Mouse (Mus musculus) CH12.LX (cell line): ENCODE measurements around the gene Pex11b. TPM values are rescaled to one million over a fixed set of nuclear protein-coding genes. Genes with fewer than 3 reads are reported as not detected.

ENCODE experiments used
- DNase-seq: peaks from one replicate; pipeline ENCODE4 v3.0.0-alpha.2; 2013; ENCODE audit errors: extremely low read depth
- H3K27ac ChIP-seq: 2 replicates; pipeline ENCODE4 v1.5.1; 2012; ENCODE audit warnings: low read depth, mild to moderate bottlenecking, control low read depth, moderate library complexity; ENCODE audit not compliant: insufficient read depth
- H3K27me3 ChIP-seq: replicated peaks from 2 replicates; pipeline ENCODE3; 2012; ENCODE audit warnings: inconsistent platforms
- H3K36me3 ChIP-seq, 2 experiments: replicated peaks in 1 of 2; 2 replicates each; pipeline versions ENCODE3 to v1.6.1; 2012; ENCODE audit warnings: inconsistent platforms in 1 of 2, low read length in 1 of 2, mild to moderate bottlenecking in 1 of 2, mixed read lengths in 1 of 2, moderate library complexity in 1 of 2; ENCODE audit not compliant: control insufficient read depth in 1 of 2, insufficient read depth in 1 of 2
- H3K4me1 ChIP-seq, 2 experiments: 2 replicates each; pipeline ENCODE4 v1.6.1; 2012; ENCODE audit warnings: inconsistent platforms in 1 of 2, moderate library complexity in 1 of 2; ENCODE audit not compliant: insufficient read depth in 2 of 2, control insufficient read depth in 1 of 2
- H3K4me2 ChIP-seq: 2 replicates; pipeline ENCODE4 v1.6.1; 2012; ENCODE audit warnings: low read depth, mild to moderate bottlenecking, control low read depth; ENCODE audit not compliant: poor library complexity, insufficient read depth, severe bottlenecking
- H3K4me3 ChIP-seq, 3 experiments: fragments of 150-350 bp in 1 of 3; sonication (generic) in 1 of 3; replicated peaks in 1 of 3; 2 replicates each; pipeline versions ENCODE3 to v1.5.1; 2011 to 2012; ENCODE audit warnings: low read depth in 2 of 3, low read length in 2 of 3, mild to moderate bottlenecking in 2 of 3, moderate library complexity in 2 of 3, control low read depth in 1 of 3, improper control_type of control experiment in 1 of 3, inconsistent platforms in 1 of 3, mixed read lengths in 1 of 3; ENCODE audit not compliant: poor library complexity in 1 of 3
- H3K79me2 ChIP-seq: replicated peaks from 2 replicates; pipeline ENCODE4 v1.6.1; 2012; ENCODE audit warnings: mild to moderate bottlenecking, moderate library complexity; ENCODE audit not compliant: control insufficient read depth, poor library complexity, insufficient read depth, severe bottlenecking; ENCODE audit errors: extremely low read depth
- H3K9ac ChIP-seq: 2 replicates; pipeline ENCODE4 v1.6.1; 2012; ENCODE audit warnings: low read depth, mild to moderate bottlenecking, control low read depth, moderate library complexity; ENCODE audit not compliant: insufficient read depth
- H3K9me3 ChIP-seq: replicated peaks from 2 replicates; pipeline ENCODE3; 2012; ENCODE audit warnings: low read length, inconsistent platforms, mixed read lengths
- BHLHE40 ChIP-seq: IDR thresholded peaks from 2 replicates; pipeline ENCODE4 v1.6.1; 2011; ENCODE audit warnings: mild to moderate bottlenecking, low read depth, low read length, improper control_type of control experiment
- CHD1 ChIP-seq: IDR thresholded peaks from 2 replicates; pipeline ENCODE4 v1.6.1; 2012; ENCODE audit warnings: low read depth, low read length, improper control_type of control experiment, inconsistent platforms
- CHD2 ChIP-seq: IDR thresholded peaks from 2 replicates; pipeline ENCODE4 v1.6.1; 2011; ENCODE audit warnings: low read length, improper control_type of control experiment
- CTCF ChIP-seq, 2 experiments: IDR thresholded peaks in 1 of 2; conservative IDR thresholded peaks in 1 of 2; 2 replicates each; pipeline ENCODE4 v1.5.1; 2011 to 2012; ENCODE audit warnings: low read depth in 2 of 2, low read length in 2 of 2, improper control_type of control experiment in 1 of 2, inconsistent platforms in 1 of 2, mild to moderate bottlenecking in 1 of 2, moderate library complexity in 1 of 2
- E2F4 ChIP-seq: IDR thresholded peaks from 2 replicates; pipeline ENCODE4 v1.6.1; 2011; ENCODE audit warnings: low read depth, low read length, improper control_type of control experiment; ENCODE audit not compliant: insufficient replicate concordance
- ELF1 ChIP-seq: IDR thresholded peaks from 2 replicates; pipeline ENCODE4 v1.6.1; 2014; ENCODE audit warnings: low read depth, mild to moderate bottlenecking, inconsistent platforms, low read length, improper control_type of control experiment
- EP300 ChIP-seq: IDR thresholded peaks from 2 replicates; pipeline ENCODE4 v1.6.1; 2011; ENCODE audit warnings: low read length, improper control_type of control experiment
- ETS1 ChIP-seq: conservative IDR thresholded peaks from 2 replicates; pipeline ENCODE4 v1.6.1; 2012; ENCODE audit warnings: low read depth, mild to moderate bottlenecking, inconsistent platforms, low read length, improper control_type of control experiment, moderate library complexity
- GABPA ChIP-seq: IDR thresholded peaks from 2 replicates; pipeline ENCODE4 v1.6.1; 2012; ENCODE audit warnings: low read depth, low read length, improper control_type of control experiment, inconsistent platforms; ENCODE audit not compliant: insufficient replicate concordance
- HCFC1 ChIP-seq: IDR thresholded peaks from 2 replicates; pipeline ENCODE4 v1.6.1; 2012; ENCODE audit warnings: low read depth, mild to moderate bottlenecking, inconsistent platforms, low read length, improper control_type of control experiment
- IRF4 ChIP-seq: IDR thresholded peaks from 2 replicates; pipeline ENCODE4 v1.6.1; 2014; ENCODE audit warnings: low read depth, mild to moderate bottlenecking, inconsistent platforms, low read length, improper control_type of control experiment
- JUN ChIP-seq: IDR thresholded peaks from 2 replicates; pipeline ENCODE4 v1.6.1; 2011; ENCODE audit warnings: low read depth, mild to moderate bottlenecking, low read length, improper control_type of control experiment, moderate library complexity; ENCODE audit not compliant: insufficient read depth
- JUND ChIP-seq: conservative IDR thresholded peaks from 2 replicates; pipeline ENCODE4 v1.6.1; 2011; ENCODE audit warnings: low read depth, low read length, improper control_type of control experiment
- KAT2A ChIP-seq: IDR thresholded peaks from 2 replicates; pipeline ENCODE4 v1.6.1; 2012; ENCODE audit warnings: low read length, improper control_type of control experiment, inconsistent platforms; ENCODE audit not compliant: insufficient replicate concordance
- MAFK ChIP-seq: IDR thresholded peaks from 2 replicates; pipeline ENCODE4 v1.6.1; 2011; ENCODE audit warnings: low read length, improper control_type of control experiment; ENCODE audit not compliant: insufficient replicate concordance
- MAX ChIP-seq: IDR thresholded peaks from 2 replicates; pipeline ENCODE4 v1.6.1; 2011; ENCODE audit warnings: low read length, improper control_type of control experiment
- MAZ ChIP-seq: IDR thresholded peaks from 2 replicates; pipeline ENCODE4 v1.6.1; 2012; ENCODE audit warnings: low read depth, mild to moderate bottlenecking, inconsistent platforms, low read length, improper control_type of control experiment, moderate library complexity
- MEF2A ChIP-seq: IDR thresholded peaks from 2 replicates; pipeline ENCODE4 v1.6.1; 2014; ENCODE audit warnings: low read depth, mild to moderate bottlenecking, inconsistent platforms, low read length, improper control_type of control experiment, borderline replicate concordance
- MXI1 ChIP-seq: IDR thresholded peaks from 2 replicates; pipeline ENCODE4 v1.6.1; 2011; ENCODE audit warnings: mild to moderate bottlenecking, low read depth, low read length, improper control_type of control experiment
- MYC ChIP-seq: IDR thresholded peaks from 2 replicates; pipeline ENCODE4 v1.6.1; 2011; ENCODE audit warnings: low read depth, mild to moderate bottlenecking, improper control_type of control experiment, low read length
- NELFE ChIP-seq: IDR thresholded peaks from 2 replicates; pipeline ENCODE4 v1.6.1; 2011; ENCODE audit warnings: low read depth, low read length, improper control_type of control experiment
- NRF1 ChIP-seq: IDR thresholded peaks from 2 replicates; pipeline ENCODE4 v1.6.1; 2014; ENCODE audit warnings: low read depth, mild to moderate bottlenecking, inconsistent platforms, low read length, improper control_type of control experiment, moderate library complexity
- PAX5 ChIP-seq: IDR thresholded peaks from 2 replicates; pipeline ENCODE4 v1.6.1; 2012; ENCODE audit warnings: low read length, inconsistent platforms, mixed read lengths
- POLR2A ChIP-seq: IDR thresholded peaks from 2 replicates; pipeline ENCODE4 v1.6.1; 2011; ENCODE audit warnings: low read depth, mild to moderate bottlenecking, improper control_type of control experiment, low read length
- POLR2AphosphoS2 ChIP-seq: IDR thresholded peaks from 2 replicates; pipeline ENCODE4 v1.6.1; 2011; ENCODE audit warnings: low read depth, low read length, improper control_type of control experiment
- RAD21 ChIP-seq: IDR thresholded peaks from 2 replicates; pipeline ENCODE4 v1.6.1; 2011; ENCODE audit warnings: low read depth, mild to moderate bottlenecking, low read length, improper control_type of control experiment, moderate library complexity
- RCOR1 ChIP-seq: conservative IDR thresholded peaks from 2 replicates; pipeline ENCODE4 v1.6.1; 2012; ENCODE audit warnings: low read depth, mild to moderate bottlenecking, inconsistent platforms, low read length, improper control_type of control experiment
- SIN3A ChIP-seq: IDR thresholded peaks from 2 replicates; pipeline ENCODE4 v1.6.1; 2012; ENCODE audit warnings: low read length, improper control_type of control experiment, inconsistent platforms
- SMC3 ChIP-seq: IDR thresholded peaks from 2 replicates; pipeline ENCODE4 v1.6.1; 2011; ENCODE audit warnings: low read depth, low read length, improper control_type of control experiment
- TBP ChIP-seq: conservative IDR thresholded peaks from 2 replicates; pipeline ENCODE4 v1.6.1; 2011; ENCODE audit warnings: low read depth, low read length, improper control_type of control experiment
- TCF12 ChIP-seq: IDR thresholded peaks from 2 replicates; pipeline ENCODE4 v1.6.1; 2014; ENCODE audit warnings: low read depth, mild to moderate bottlenecking, inconsistent platforms, low read length, improper control_type of control experiment
- UBTF ChIP-seq: IDR thresholded peaks from 2 replicates; pipeline ENCODE4 v1.6.1; 2012; ENCODE audit warnings: low read depth, mild to moderate bottlenecking, inconsistent platforms, low read length, improper control_type of control experiment, moderate library complexity
- USF1 ChIP-seq: IDR thresholded peaks from 2 replicates; pipeline ENCODE4 v1.6.1; 2014; ENCODE audit warnings: low read depth, mild to moderate bottlenecking, inconsistent platforms, low read length, improper control_type of control experiment
- USF2 ChIP-seq: conservative IDR thresholded peaks from 2 replicates; pipeline ENCODE4 v1.6.1; 2011; ENCODE audit warnings: low read depth, low read length, improper control_type of control experiment
- ZC3H11A ChIP-seq: IDR thresholded peaks from 2 replicates; pipeline ENCODE4 v1.6.1; 2012; ENCODE audit warnings: low read depth, mild to moderate bottlenecking, inconsistent platforms, low read length, improper control_type of control experiment
- ZKSCAN1 ChIP-seq: IDR thresholded peaks from 2 replicates; pipeline ENCODE4 v1.6.1; 2012; ENCODE audit warnings: low read depth, inconsistent platforms, low read length, improper control_type of control experiment, borderline replicate concordance
- ZMIZ1 ChIP-seq: IDR thresholded peaks from 2 replicates; pipeline ENCODE4 v1.6.1; 2012; ENCODE audit warnings: low read depth, mild to moderate bottlenecking, inconsistent platforms, low read length, improper control_type of control experiment
- ZNF384 ChIP-seq: IDR thresholded peaks from 2 replicates; pipeline ENCODE4 v1.6.1; 2012; ENCODE audit warnings: low read depth, low read length, improper control_type of control experiment, inconsistent platforms
- dilution Hi-C: fragments of 300-500 bp; cut with MboI; formaldehyde crosslinking; loops from 2 replicates; pipeline ENCODE4 v1.14.3; 2020; ENCODE audit warnings: low sequenced_read_pairs; ENCODE audit not compliant: extremely low pct_unique_long_range_greater_than_20kb, extremely low pct_ligation_motif_present
- in situ Hi-C: fragments of 300-500 bp; cut with MboI; formaldehyde crosslinking; loops from 3 replicates; pipeline ENCODE4 v1.14.3; 2019; ENCODE audit warnings: low sequenced_read_pairs, low pct_ligation_motif_present, low pct_unique_long_range_greater_than_20kb, mixed read lengths
- polyA plus RNA-seq: library from polyadenylated mRNA; unstranded; fragments of >175 nt; gene quantifications from 2 replicates; pipeline ENCODE4 v1.2.1, GENCODE M21; 2012; ENCODE audit warnings: low read depth; ENCODE audit not compliant: insufficient read length
- total RNA-seq, 2 experiments: library from RNA; depleted of rRNA; stranded (reverse); fragments of 300-350 nt in 1 of 2; fragments of >200 nt in 1 of 2; gene quantifications; 2 replicates each; pipeline ENCODE4 v1.2.3; 2012 to 2014

The Pex11b gene
- total and polyA plus RNA-seq, 3 experiments, result 23.4 to 33.1 (median 27.9) TPM

- Histone ChIP-seq H3K9me3 (no peaks in the 10 kb centered on the region), H3K79me2 (no peaks in the 10 kb centered on the region), H3K4me1 (peaks cover 30 to 58% of the 10 kb centered on the region in 2 experiments), H3K27ac (peak overlapping the region; percentile 66), H3K4me3 (no peak overlapping the region), H3K9ac (peak overlapping the region; percentile 37), H3K4me2 (peak overlapping the region; percentile 63), H3K36me3 (no peaks in the 10 kb centered on the region), H3K27me3 (peaks cover 12% of the 10 kb centered on the region)
- dilution Hi-C loops, result no loop called here
- DNase-seq, result no peak
- in situ Hi-C loops, result no loop called here
- TF ChIP-seq USF1, result peak; percentile 69
- TF ChIP-seq ZC3H11A, result no peak
- no peak for TF ChIP-seq ZNF384
- TF ChIP-seq CHD2, result peak; percentile 87
- 0 out of 2 replicates have a peak, but pooled peaks have one; percentile 30 for TF ChIP-seq MXI1
- TF ChIP-seq RCOR1, result 0 out of 2 replicates have a peak, but pooled peaks have one; percentile 43
- no peak; the same call in 1 of the 2 replicates for TF ChIP-seq NELFE
- no peak for TF ChIP-seq MAFK
- TF ChIP-seq ETS1, result peak; percentile 96
- TF ChIP-seq TCF12, result peak; percentile 98
- 0 out of 2 replicates have a peak, but pooled peaks have one; percentile 47 for TF ChIP-seq MEF2A
- no peak for TF ChIP-seq JUN
- 0 out of 2 replicates have a peak, but pooled peaks have one; percentile 25 for TF ChIP-seq POLR2AphosphoS2
- peak; percentile 81 for TF ChIP-seq EP300
- peak; percentile 66; the same call in 1 of the 2 replicates for TF ChIP-seq BHLHE40
- no peak for TF ChIP-seq UBTF
- TF ChIP-seq SIN3A, result peak; percentile 89
- TF ChIP-seq KAT2A, result 0 out of 2 replicates have a peak, but pooled peaks have one; percentile 74
- TF ChIP-seq MAX, result no peak
- TF ChIP-seq RAD21, result no peak
- no peak for TF ChIP-seq ZMIZ1
- no peak for TF ChIP-seq ZKSCAN1
- TF ChIP-seq NRF1, result no peak
- TF ChIP-seq IRF4, result peak; percentile 80
- peak; percentile 93 for TF ChIP-seq MAZ
- 0 out of 2 replicates have a peak, but pooled peaks have one; percentile 9 for TF ChIP-seq USF2
- no peak for TF ChIP-seq CTCF (conservative IDR thresholded peaks at IDR 0.05 in 1 of 2, IDR thresholded peaks at IDR 0.05 in 1 of 2; ENCODE audit: low read depth in 2 of 2, low read length in 2 of 2)
- TF ChIP-seq POLR2A, result no peak
- no peak for TF ChIP-seq HCFC1
- no peak for TF ChIP-seq SMC3
- TF ChIP-seq TBP, result no peak
- TF ChIP-seq JUND, result no peak
- no peak for TF ChIP-seq MYC
- TF ChIP-seq ELF1, result no peak
- TF ChIP-seq PAX5, result no peak
- peak; percentile 98 for TF ChIP-seq CHD1
- TF ChIP-seq E2F4, result no peak
- no peak for TF ChIP-seq GABPA
Measured at GRCm38 (mm10) chr3:96674442-96674841, 39.3 kb downstream of the Pex11b start.
